Mouse (Mus musculus): ENCODE results near the gene Lgr5. TPM values are rescaled to one million over a fixed set of nuclear protein-coding genes. Genes with fewer than 3 reads are reported as not detected.

The Lgr5 gene
- polyA plus RNA-seq, 1 experiment from 2014 or later, result 3.7 TPM

DNA sequence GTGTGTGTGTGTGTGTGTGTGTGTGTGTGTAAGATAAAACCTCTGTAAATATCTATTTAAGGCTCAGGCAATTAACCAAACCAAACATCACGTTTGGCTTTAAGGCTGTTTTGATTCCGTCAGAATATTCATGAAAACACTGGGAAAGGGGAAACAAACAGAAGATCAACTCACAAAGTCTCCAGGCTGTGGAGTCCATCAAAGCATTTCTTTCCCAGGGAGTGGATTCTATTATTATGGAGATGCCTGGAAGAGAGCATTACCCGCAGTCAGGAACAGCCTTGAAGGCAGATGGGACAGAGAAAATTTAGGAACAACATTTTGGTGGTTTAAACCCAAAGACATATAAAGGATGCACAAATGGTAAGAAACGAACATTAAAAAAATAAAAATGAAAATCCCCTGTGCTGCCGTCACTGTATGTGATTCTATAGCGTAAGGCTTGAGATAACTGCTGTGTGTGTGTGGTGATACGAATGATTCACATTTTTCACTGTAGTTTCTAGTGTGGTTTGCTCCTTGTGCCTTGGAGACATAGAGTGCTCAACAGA lies 112.5 kb downstream of the Lgr5 start:
- ATAC-seq (replicated peaks; ENCODE audit: low FRiP score, low read depth), result no peak

DNA sequence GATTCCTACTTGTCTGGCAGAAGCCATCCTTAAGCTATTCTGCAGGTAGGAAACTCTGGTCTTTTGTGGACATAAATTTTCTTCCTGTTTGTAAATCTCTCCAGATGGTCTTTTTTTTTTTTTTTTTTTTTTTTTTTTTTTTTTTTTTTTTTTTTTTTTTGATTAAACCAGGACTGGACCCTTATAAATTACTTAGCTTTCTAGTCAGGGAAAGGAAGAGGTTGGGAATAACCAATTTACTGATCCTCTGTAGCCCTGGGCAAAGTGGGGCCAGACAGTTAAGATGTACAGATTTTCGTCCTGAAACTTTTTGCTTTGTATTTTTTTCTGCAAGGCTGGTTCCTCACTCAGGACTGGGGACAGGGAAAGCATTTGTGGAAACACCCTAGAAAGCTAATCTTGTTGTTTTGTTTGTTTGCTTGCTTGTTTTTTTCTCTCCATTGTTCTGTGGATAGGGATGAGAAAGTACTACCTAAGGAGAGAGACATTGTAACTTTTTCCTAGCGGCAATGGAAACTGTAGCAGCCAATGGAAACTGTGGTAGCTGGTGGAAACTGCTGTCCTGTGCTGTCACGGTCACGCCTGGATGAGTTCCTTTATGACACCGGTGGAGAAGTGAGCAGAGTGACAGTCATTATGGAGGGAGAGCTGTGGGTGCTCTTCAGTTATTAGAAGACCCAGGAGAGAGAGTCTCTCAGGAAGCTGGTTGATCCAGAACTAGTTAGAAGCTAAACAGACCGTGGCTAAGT lies 114.2 kb downstream of the Lgr5 start:
- 0 out of 2 replicates have a peak, but pooled peaks have one; percentile 36 for ATAC-seq (replicated peaks; ENCODE audit: low FRiP score, low read depth)

More for the DNA sequence above, 112.5 kb downstream of the Lgr5 start:
- no peak for TF ChIP-seq CTCF (IDR thresholded peaks at IDR 0.05; ENCODE audit: low read depth)
- H3K9ac ChIP-seq (ENCODE audit: low read depth, low read length), result no peak overlapping the region
- no peak overlapping the region for H3K27ac ChIP-seq
- no peaks in the 10 kb centered on the region for H3K9me3 ChIP-seq (replicated peaks; ENCODE audit: low read length)
- H3K4me2 ChIP-seq (ENCODE audit: low read length), result no peak overlapping the region
- no peak overlapping the region for H3K4me3 ChIP-seq (replicated peaks; ENCODE audit: low read depth, low read length)
- H3K36me3 ChIP-seq (ENCODE audit: insufficient read depth, low read length), result no peaks in the 10 kb centered on the region
- WGBS, result 69% methylated on average over 7 of the region's 7 CpGs
- H3K27me3 ChIP-seq (ENCODE audit: insufficient read depth, low read length), result no peaks in the 10 kb centered on the region
- peaks cover 8% of the 10 kb centered on the region; the same call in 1 of the 2 replicates for H3K4me1 ChIP-seq (replicated peaks; ENCODE audit: insufficient read depth, low read length)
- DNase-seq (ENCODE audit: low spot score), result no peak

DNA sequence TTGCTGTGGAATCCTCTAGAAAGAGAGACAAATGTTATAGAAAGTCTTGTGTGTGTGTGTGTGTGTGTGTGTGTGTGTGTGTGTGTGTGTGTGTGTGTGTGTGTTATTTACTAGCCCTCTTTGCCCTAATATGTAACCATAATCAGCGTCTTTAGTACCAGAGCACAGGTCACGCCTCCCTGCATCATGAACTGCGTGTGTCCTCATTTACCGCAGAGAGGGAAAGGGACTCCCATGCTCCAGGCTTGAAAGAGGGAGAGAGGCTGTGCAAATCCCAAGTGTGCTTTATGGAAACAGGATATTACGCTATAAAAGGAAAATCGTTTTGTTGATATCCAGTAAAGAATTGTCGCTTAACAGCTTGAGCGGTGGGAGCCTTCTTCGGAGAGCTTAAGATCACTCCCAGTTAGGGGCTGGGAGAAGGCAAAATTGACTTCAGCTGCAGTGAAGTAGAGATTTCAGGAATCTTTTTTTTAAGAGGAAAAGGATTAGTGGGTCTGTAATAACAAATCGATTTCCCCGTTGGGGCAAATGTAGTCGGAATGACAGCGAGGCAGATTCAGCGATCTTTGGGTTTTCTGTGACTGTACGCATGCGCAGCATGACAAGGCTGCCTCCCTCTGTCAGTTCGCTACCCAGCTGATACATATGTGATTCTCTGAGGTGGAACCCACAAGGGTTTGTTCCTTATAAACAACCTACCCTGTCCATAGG lies 116.8 kb downstream of the Lgr5 start:
- peak; percentile 30 for DNase-seq (ENCODE audit: low spot score)

More for the DNA sequence above, 114.2 kb downstream of the Lgr5 start:
- H3K4me2 ChIP-seq (ENCODE audit: low read length), result no peak overlapping the region
- H3K27me3 ChIP-seq (ENCODE audit: insufficient read depth, low read length), result no peaks in the 10 kb centered on the region
- H3K4me1 ChIP-seq (replicated peaks; ENCODE audit: insufficient read depth, low read length), result peaks cover 3% of the 10 kb centered on the region; the same call in 1 of the 2 replicates
- no peak for DNase-seq (ENCODE audit: low spot score)
- no peak for TF ChIP-seq CTCF (IDR thresholded peaks at IDR 0.05; ENCODE audit: low read depth)
- WGBS, result 56% methylated on average over 6 of the region's 6 CpGs
- H3K36me3 ChIP-seq (ENCODE audit: insufficient read depth, low read length), result no peaks in the 10 kb centered on the region
- no peak overlapping the region for H3K27ac ChIP-seq
- H3K9ac ChIP-seq (ENCODE audit: low read depth, low read length), result no peak overlapping the region
- H3K4me3 ChIP-seq (replicated peaks; ENCODE audit: low read depth, low read length), result no peak overlapping the region
- H3K9me3 ChIP-seq (replicated peaks; ENCODE audit: low read length), result no peaks in the 10 kb centered on the region

DNA sequence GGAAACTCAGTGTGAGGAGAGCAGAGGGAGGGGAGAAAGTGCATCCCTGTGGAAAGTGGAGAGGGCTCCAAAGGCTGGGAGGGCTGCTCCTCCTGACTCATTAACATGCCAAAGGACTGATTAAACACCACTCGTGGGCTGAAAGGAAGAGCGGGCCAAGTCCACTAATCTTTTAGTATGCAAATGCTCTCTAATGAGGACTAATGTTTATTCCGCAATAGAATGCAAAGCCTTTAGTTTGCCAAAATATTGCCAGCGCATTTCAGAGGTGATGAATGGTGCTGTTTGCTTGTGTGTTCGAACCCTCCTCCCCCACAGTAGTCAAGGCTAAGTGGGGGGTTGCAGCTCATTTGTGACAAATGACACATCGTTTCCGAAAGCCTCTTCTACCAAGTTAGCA lies 118.5 kb downstream of the Lgr5 start:
- WGBS, result 19% methylated on average over 7 of the region's 7 CpGs
- H3K9ac ChIP-seq (ENCODE audit: low read depth, low read length), result no peak overlapping the region
- H3K27ac ChIP-seq, result no peak overlapping the region
- H3K4me2 ChIP-seq (ENCODE audit: low read length), result no peak overlapping the region
- no peaks in the 10 kb centered on the region for H3K4me1 ChIP-seq (replicated peaks; ENCODE audit: insufficient read depth, low read length)
- H3K27me3 ChIP-seq (ENCODE audit: insufficient read depth, low read length), result no peaks in the 10 kb centered on the region
- no peak overlapping the region for H3K4me3 ChIP-seq (replicated peaks; ENCODE audit: low read depth, low read length)
- TF ChIP-seq CTCF (IDR thresholded peaks at IDR 0.05; ENCODE audit: low read depth), result no peak
- peak; percentile 25 for DNase-seq (ENCODE audit: low spot score)
- no peaks in the 10 kb centered on the region for H3K9me3 ChIP-seq (replicated peaks; ENCODE audit: low read length)
- no peak for ATAC-seq (replicated peaks; ENCODE audit: low FRiP score, low read depth)
- H3K36me3 ChIP-seq (ENCODE audit: insufficient read depth, low read length), result no peaks in the 10 kb centered on the region

More for the DNA sequence above, 116.8 kb downstream of the Lgr5 start:
- H3K9ac ChIP-seq (ENCODE audit: low read depth, low read length), result no peak overlapping the region
- H3K27me3 ChIP-seq (ENCODE audit: insufficient read depth, low read length), result no peaks in the 10 kb centered on the region
- ATAC-seq (replicated peaks; ENCODE audit: low FRiP score, low read depth), result no peak
- H3K4me1 ChIP-seq (replicated peaks; ENCODE audit: insufficient read depth, low read length), result no peaks in the 10 kb centered on the region
- no peak overlapping the region for H3K27ac ChIP-seq
- no peaks in the 10 kb centered on the region for H3K9me3 ChIP-seq (replicated peaks; ENCODE audit: low read length)
- no peak for TF ChIP-seq CTCF (IDR thresholded peaks at IDR 0.05; ENCODE audit: low read depth)
- 44% methylated on average over 17 of the region's 17 CpGs for WGBS
- H3K4me2 ChIP-seq (ENCODE audit: low read length), result peak overlapping the region; percentile 41
- 0 out of 2 replicates have a peak overlapping the region, but pooled peaks have one; percentile 20 for H3K4me3 ChIP-seq (replicated peaks; ENCODE audit: low read depth, low read length)
- no peaks in the 10 kb centered on the region for H3K36me3 ChIP-seq (ENCODE audit: insufficient read depth, low read length)

DNA sequence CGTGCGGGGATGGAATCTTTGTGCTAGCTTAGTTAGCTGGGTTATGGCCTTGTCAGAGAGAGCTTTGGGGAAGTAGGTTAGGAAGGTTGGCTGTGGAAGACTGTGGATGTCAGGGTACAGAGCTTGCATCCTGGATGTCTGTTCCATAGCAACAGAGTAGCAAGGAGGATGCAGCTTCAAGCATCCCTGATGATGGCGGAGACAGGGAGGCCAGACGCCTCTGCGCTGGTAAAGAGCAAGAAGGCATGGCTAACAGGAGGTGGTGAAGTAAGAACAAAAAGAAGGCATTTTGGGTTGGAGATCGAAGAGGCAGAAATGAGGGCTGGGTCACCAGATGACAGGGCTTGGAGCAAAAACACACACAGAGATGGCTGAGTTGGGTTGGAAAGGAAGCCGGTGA lies 118.9 kb downstream of the Lgr5 start:
- H3K4me3 ChIP-seq (replicated peaks; ENCODE audit: low read depth, low read length), result no peak overlapping the region
- H3K4me1 ChIP-seq (replicated peaks; ENCODE audit: insufficient read depth, low read length), result no peaks in the 10 kb centered on the region
- no peak for TF ChIP-seq CTCF (IDR thresholded peaks at IDR 0.05; ENCODE audit: low read depth)
- no peak overlapping the region for H3K27ac ChIP-seq
- 52% methylated on average over 7 of the region's 7 CpGs for WGBS
- no peak overlapping the region for H3K9ac ChIP-seq (ENCODE audit: low read depth, low read length)
- H3K4me2 ChIP-seq (ENCODE audit: low read length), result no peak overlapping the region
- no peak for DNase-seq (ENCODE audit: low spot score)
- ATAC-seq (replicated peaks; ENCODE audit: low FRiP score, low read depth), result no peak
- H3K27me3 ChIP-seq (ENCODE audit: insufficient read depth, low read length), result no peaks in the 10 kb centered on the region
- H3K36me3 ChIP-seq (ENCODE audit: insufficient read depth, low read length), result no peaks in the 10 kb centered on the region
- H3K9me3 ChIP-seq (replicated peaks; ENCODE audit: low read length), result no peaks in the 10 kb centered on the region

DNA sequence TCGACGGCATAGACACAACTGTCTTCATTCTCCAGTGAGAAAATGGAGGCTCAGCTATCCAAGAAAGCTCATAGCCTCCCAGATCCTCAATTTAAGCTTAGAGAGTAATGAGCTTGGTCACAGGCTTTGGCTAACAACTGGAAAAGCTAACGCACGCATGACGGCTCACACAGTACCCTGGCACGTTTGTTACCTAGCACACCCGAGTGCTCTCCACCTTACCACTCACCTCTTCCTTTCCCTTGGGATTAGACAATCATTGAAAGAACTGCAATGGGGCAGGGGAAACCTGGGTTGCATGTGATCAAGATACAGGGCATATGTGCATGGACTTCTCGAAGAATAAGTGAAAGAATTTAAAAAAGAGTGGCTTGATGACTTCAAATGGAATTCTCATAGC lies 119.6 kb downstream of the Lgr5 start:
- Histone ChIP-seq H3K36me3 (ENCODE audit: insufficient read depth, low read length) (no peaks in the 10 kb centered on the region), H3K9me3 (replicated peaks; ENCODE audit: low read length) (no peaks in the 10 kb centered on the region), H3K9ac (ENCODE audit: low read depth, low read length) (no peak overlapping the region), H3K27me3 (ENCODE audit: insufficient read depth, low read length) (no peaks in the 10 kb centered on the region), H3K4me1 (replicated peaks; ENCODE audit: insufficient read depth, low read length) (no peaks in the 10 kb centered on the region), H3K4me3 (replicated peaks; ENCODE audit: low read depth, low read length) (no peak overlapping the region), H3K27ac (no peak overlapping the region), H3K4me2 (ENCODE audit: low read length) (no peak overlapping the region)
- WGBS, result 61% methylated on average over 8 of the region's 8 CpGs
- no peak for TF ChIP-seq CTCF (IDR thresholded peaks at IDR 0.05; ENCODE audit: low read depth)
- peak; percentile 81 for ATAC-seq (replicated peaks; ENCODE audit: low FRiP score, low read depth)
- no peak for DNase-seq (ENCODE audit: low spot score)

Measured in kidney, postnatal 0 days (tissue).